Mouse (Mus musculus) ES-Bruce4 (cell line): Measurements from ENCODE around the gene Lhx6. TPM values are rescaled to one million over a fixed set of nuclear protein-coding genes. Genes with fewer than 3 reads are reported as not detected.

Experiments
- H3K27ac ChIP-seq: 2 replicates; pipeline ENCODE4 v1.5.1; 2012; ENCODE audit warnings: low read length, inconsistent platforms; ENCODE audit not compliant: insufficient read depth
- H3K27me3 ChIP-seq: 2 replicates; pipeline ENCODE4 v1.6.1; 2012; ENCODE audit warnings: mild to moderate bottlenecking, low read length, inconsistent platforms; ENCODE audit not compliant: control insufficient read depth, poor library complexity, insufficient read depth, severe bottlenecking
- H3K36me3 ChIP-seq: 2 replicates; pipeline ENCODE4 v1.6.1; 2012; ENCODE audit warnings: inconsistent platforms, mild to moderate bottlenecking, low read length, moderate library complexity; ENCODE audit not compliant: control insufficient read depth, poor library complexity, insufficient read depth, severe bottlenecking
- H3K4me1 ChIP-seq: one replicate; pipeline ENCODE4 v1.8.1; 2011; ENCODE audit warnings: low read length; ENCODE audit not compliant: control insufficient read depth, insufficient read depth
- H3K4me3 ChIP-seq: 2 replicates; pipeline ENCODE4 v1.5.1; 2011; ENCODE audit warnings: low read depth, mild to moderate bottlenecking, low read length
- H3K9ac ChIP-seq: 2 replicates; pipeline ENCODE4 v1.6.1; 2012; ENCODE audit warnings: low read depth, mild to moderate bottlenecking, inconsistent platforms; ENCODE audit not compliant: poor library complexity, severe bottlenecking
- H3K9me3 ChIP-seq: replicated peaks from 2 replicates; pipeline ENCODE4 v1.6.1; 2012; ENCODE audit warnings: mild to moderate bottlenecking, low read length, inconsistent platforms; ENCODE audit not compliant: control insufficient read depth, poor library complexity, insufficient read depth, severe bottlenecking
- CTCF ChIP-seq: IDR thresholded peaks from one replicate; pipeline ENCODE4 v1.8.1; 2011; ENCODE audit warnings: low read depth, low read length
- EP300 ChIP-seq: IDR thresholded peaks from 2 replicates; pipeline ENCODE4 v1.6.1; 2011; ENCODE audit warnings: low read depth, low read length; ENCODE audit not compliant: insufficient read depth
- POLR2A ChIP-seq: IDR thresholded peaks from one replicate; pipeline ENCODE4 v1.8.1; 2011; ENCODE audit warnings: low read length; ENCODE audit not compliant: insufficient read depth
- polyA plus RNA-seq: library from polyadenylated mRNA; stranded (reverse); fragments of >200 nt; gene quantifications from 2 replicates; pipeline ENCODE4 v1.2.4, GENCODE M21; 2011; ENCODE audit warnings: low read depth; ENCODE audit not compliant: missing spikeins, insufficient read depth, insufficient read length

Gene Lhx6
- polyA plus RNA-seq, 1 experiment: 1.1 TPM

DNA sequence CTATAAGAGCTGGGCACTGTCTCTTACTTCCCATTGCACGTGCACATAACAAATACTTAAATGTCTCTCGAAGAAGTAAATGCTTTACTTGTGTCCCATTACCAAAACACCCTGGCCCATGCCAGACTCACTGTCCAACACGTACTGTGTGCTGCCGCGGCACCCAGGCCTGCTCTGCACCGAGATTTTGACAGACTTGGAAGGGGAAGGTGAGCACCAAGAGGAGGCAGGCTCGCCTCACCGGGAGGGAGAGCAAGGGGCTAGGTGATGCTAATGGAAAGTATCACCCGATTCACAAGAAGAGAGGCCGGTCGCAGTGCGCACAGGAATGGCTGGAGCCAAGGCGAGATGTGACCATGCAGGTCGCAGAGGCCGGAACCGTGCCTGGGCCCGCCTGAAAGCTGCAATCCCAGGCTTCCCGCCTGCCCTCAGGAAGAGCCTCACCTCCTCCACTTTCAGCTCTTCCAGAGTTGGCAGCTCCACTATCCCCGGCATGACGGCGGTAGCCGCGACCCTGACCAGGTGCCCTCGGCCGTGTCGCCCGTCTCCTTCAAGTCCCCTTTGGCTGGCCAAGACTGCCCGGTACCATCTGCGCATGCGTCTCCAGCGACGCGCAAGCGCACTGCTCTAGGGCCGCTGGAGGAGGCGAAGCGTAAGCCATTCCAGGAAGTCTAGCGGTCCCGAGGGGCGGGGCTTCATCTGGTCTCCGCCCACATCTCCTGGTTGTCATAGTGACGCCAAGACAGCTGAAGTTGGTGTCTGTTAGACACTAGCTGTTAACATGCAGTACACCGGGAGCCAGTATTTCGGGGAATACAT is 56.3 kb downstream of the Lhx6 start, which contains the start of the genes Ndufa8 and Morn5:
Ndufa8 (minus strand) TSS at position 659 of the 819 bp plus-strand sequence.
Morn5 (plus strand) TSS at position 711 of the 819 bp plus-strand sequence.
- Histone ChIP-seq H3K4me3 (peak within 1 kb of the TSS; percentile 93), H3K9ac (peak within 1 kb of the TSS; percentile 47), H3K4me1 (peaks cover 3% of the 10 kb centered on the region), H3K9me3 (no peaks in the 10 kb centered on the region), H3K27ac (no peak within 1 kb of the TSS), H3K36me3 (no peaks in the 10 kb centered on the region; the same call in 1 of the 2 replicates), H3K27me3 (no peaks in the 10 kb centered on the region)
- TF ChIP-seq EP300 (no peak), POLR2A (peak; percentile 65)

DNA sequence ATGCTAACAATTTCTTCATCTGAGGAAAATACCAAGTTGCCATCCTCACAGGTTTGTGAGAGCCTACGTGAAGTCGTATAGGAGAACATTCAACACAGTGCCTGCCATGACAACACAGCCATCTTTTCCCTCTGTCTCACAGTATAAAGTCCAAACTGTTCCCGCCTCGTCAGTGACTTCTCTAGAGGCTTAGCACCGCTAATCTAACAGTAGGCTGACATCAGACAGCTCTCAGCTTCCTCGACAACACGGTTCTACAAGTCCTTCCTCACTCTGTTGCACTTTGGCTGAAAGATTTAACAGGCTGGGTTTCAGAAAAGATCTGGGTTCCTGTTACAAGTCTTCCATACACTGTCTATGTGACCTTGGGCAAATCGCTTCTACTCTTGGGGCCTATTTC is 57.0 kb downstream of the Lhx6 start:
- Histone ChIP-seq H3K4me3 (no peak overlapping the region), H3K9me3 (no peaks in the 10 kb centered on the region), H3K9ac (peak overlapping the region; percentile 47), H3K27me3 (no peaks in the 10 kb centered on the region), H3K4me1 (peaks cover 3% of the 10 kb centered on the region), H3K36me3 (no peaks in the 10 kb centered on the region; the same call in 1 of the 2 replicates), H3K27ac (no peak overlapping the region)
- TF ChIP-seq CTCF (no peak), EP300 (no peak), POLR2A (no peak)

DNA sequence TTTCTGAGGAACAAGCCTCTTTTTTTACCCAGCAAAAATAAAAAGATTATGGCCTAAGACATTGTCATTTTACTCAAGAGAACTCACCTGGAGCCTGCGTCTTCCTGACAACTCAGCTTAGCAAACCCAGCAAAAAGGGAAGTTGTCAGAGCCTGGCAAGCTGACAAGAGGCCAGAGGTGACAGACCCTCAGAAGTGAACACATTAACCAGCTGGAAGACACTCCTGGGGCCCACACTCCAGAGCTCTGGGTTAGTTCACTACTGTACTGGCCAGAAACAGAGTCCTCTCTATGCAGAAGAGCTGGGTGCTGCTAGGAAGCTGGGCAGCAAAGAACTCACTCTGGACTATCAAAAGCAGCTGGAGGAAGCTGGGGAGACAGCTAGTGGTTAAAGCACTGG is 64.3 kb downstream of the Lhx6 start:
- Histone ChIP-seq H3K27me3 (no peaks in the 10 kb centered on the region), H3K9me3 (no peaks in the 10 kb centered on the region), H3K4me3 (no peak overlapping the region), H3K4me1 (no peaks in the 10 kb centered on the region), H3K9ac (no peak overlapping the region), H3K36me3 (0 out of 2 replicates have a peak, but pooled peaks cover 4% of the 10 kb centered on the region), H3K27ac (no peak overlapping the region)
- TF ChIP-seq POLR2A: no peak
- TF ChIP-seq EP300: no peak
- TF ChIP-seq CTCF: no peak

DNA sequence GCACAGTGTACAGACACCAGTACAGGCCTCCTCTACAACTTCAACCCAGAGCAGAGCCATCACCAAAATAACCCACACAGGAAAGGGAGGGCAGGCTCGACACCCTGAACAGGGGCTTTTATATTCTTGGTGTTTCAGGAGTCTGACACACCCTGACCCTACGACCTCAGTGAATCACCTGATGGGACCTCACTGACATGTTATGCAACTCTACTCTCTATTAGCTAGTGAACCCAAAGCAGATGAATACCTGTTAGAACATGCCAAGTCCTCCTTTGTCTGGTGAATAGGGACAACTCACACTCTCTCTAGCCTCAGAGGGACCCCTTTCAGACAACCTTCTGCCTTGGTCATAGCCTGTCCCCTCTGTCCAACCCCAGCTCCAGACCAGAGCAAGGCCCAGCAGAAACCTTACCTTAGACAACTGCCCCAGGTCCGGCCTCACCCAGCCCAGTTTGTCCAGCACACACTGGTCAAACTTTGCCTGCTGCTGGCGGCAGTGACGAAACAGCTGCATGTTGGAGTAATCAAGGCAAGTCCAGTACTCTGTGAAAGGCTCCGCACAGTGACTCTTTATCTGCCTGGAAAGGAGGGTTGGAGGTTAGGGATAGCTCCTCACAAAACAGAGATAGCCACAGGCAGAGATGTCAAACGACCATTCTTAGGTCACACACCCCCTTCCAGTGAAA is 65.8 kb downstream of the Lhx6 start:
- Histone ChIP-seq H3K4me1 (no peaks in the 10 kb centered on the region), H3K9me3 (no peaks in the 10 kb centered on the region), H3K36me3 (0 out of 2 replicates have a peak, but pooled peaks cover 4% of the 10 kb centered on the region), H3K27me3 (no peaks in the 10 kb centered on the region), H3K9ac (no peak overlapping the region), H3K4me3 (no peak overlapping the region), H3K27ac (no peak overlapping the region)
- no peak for TF ChIP-seq POLR2A
- no peak for TF ChIP-seq EP300

DNA sequence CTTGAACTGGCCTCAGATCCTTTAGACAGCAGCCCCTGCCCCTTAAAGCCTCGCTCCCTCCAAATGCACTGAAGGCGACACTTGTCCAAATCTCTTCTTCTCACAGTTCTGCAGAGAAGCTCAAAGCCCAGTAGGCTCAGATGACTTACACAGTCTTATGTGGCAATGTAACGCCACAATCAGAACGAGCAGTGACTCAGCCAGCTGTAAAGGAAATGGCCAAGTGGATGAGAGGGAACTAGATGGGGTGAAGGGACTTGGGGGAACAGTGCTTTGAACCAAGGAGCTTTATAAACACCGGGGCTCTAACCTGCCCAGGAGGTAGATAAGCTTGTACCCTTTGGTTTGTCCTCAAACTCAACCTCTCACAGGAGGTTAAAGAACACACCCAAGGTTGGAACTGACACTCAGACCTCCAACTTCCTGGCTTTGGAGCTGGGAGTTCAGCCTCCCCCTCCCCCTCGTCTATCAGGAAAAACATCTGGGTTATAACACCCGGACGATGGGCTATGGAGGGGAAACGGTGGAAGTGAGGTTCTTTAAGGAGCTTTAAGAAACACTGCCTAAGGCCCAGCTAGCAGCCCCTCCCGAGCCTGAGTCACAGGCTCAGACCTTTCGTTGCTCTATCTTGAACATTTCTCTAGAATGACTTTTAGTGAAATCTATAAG is 69.7 kb downstream of the Lhx6 start:
- Histone ChIP-seq H3K4me3 (no peak overlapping the region), H3K36me3 (0 out of 2 replicates have a peak, but pooled peaks cover 4% of the 10 kb centered on the region), H3K9me3 (no peaks in the 10 kb centered on the region), H3K4me1 (no peaks in the 10 kb centered on the region), H3K27ac (no peak overlapping the region), H3K27me3 (no peaks in the 10 kb centered on the region), H3K9ac (no peak overlapping the region)
- no peak for TF ChIP-seq CTCF
- TF ChIP-seq POLR2A: no peak
- TF ChIP-seq EP300: no peak
